Mouse (Mus musculus) hindbrain, embryonic 12.5 days (tissue): ENCODE measurements around the gene Rarb. TPM values are rescaled to one million over a fixed set of nuclear protein-coding genes. Genes with fewer than 3 reads are reported as not detected.

Experiments
- ATAC-seq: fragments of 200-750 bp; cut with Nextera tagmentation; 2 replicates; pipeline ENCODE4 v1.8.0; 2017; ENCODE audit warnings: moderate TSS enrichment; ENCODE audit not compliant: low FRiP score
- H3K27ac ChIP-seq: fragments of 300-500 bp; sonication (generic); 2 replicates; pipeline ENCODE4 v1.5.1; 2016; ENCODE audit warnings: mild to moderate bottlenecking
- H3K27me3 ChIP-seq: fragments of 300-500 bp; sonication (generic); 2 replicates; pipeline ENCODE4 v1.6.1; 2016; ENCODE audit warnings: mild to moderate bottlenecking
- H3K36me3 ChIP-seq: fragments of 300-500 bp; sonication (generic); 2 replicates; pipeline ENCODE4 v1.6.1; 2016; ENCODE audit warnings: mild to moderate bottlenecking
- H3K4me1 ChIP-seq: fragments of 300-500 bp; sonication (generic); 2 replicates; pipeline ENCODE4 v1.6.1; 2016
- H3K4me2 ChIP-seq: fragments of 300-500 bp; sonication (generic); replicated peaks from 2 replicates; pipeline ENCODE4 v1.6.1; 2016; ENCODE audit warnings: mild to moderate bottlenecking
- H3K4me3 ChIP-seq: fragments of 300-500 bp; sonication (generic); 2 replicates; pipeline ENCODE4 v1.5.1; 2016; ENCODE audit warnings: mild to moderate bottlenecking
- H3K9ac ChIP-seq: fragments of 300-500 bp; sonication (generic); 2 replicates; pipeline ENCODE4 v1.6.1; 2016; ENCODE audit warnings: mild to moderate bottlenecking, moderate library complexity
- H3K9me3 ChIP-seq: fragments of 300-500 bp; sonication (generic); replicated peaks from 2 replicates; pipeline ENCODE4 v1.6.1; 2016; ENCODE audit warnings: mild to moderate bottlenecking
- WGBS: fragments of 180-500 bp; shearing (Covaris S2); methylation state at CpG from one replicate; pipeline ENCODE4 v1.1.7; 2016; 5-methylcytosine and 5-hydroxymethylcytosine counted together
- polyA plus RNA-seq: library from polyadenylated mRNA; unstranded; fragments of >200 nt; fragmentation: Nextera tagmentation; extraction: Ambion mirVana; gene quantifications from 2 replicates; pipeline ENCODE4 v1.2.1, GENCODE M21; 2016

Rarb gene
- polyA plus RNA-seq, 1 experiment from 2014 or later, result 22.8 TPM

DNA sequence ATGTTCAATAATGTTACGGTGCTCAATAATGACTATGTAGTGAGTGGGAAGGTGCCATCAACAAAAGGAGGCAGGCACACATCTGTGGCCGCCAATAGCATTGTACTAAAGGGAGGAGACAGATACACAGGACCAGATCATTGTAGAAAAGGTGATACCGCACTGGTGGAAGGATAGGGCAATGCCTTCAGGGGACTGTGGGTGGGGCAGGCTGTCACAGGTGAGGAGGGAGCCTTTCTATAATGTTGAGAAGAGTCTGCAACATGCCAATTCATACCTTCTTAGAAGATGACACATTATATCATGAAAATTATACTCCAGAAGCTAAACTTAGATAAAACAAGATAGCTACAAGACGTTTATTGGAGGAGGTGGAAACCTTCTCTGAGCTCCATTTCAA, 381.6 kb downstream of the Rarb start:
- Histone ChIP-seq H3K27me3 (no peaks in the 10 kb centered on the region), H3K27ac (no peak overlapping the region), H3K4me3 (no peak overlapping the region), H3K9me3 (no peaks in the 10 kb centered on the region), H3K4me2 (no peak overlapping the region), H3K9ac (no peak overlapping the region), H3K4me1 (peaks cover 4% of the 10 kb centered on the region; the same call in 1 of the 2 replicates), H3K36me3 (peaks cover 15% of the 10 kb centered on the region)
- 92% methylated on average over 4 of the region's 4 CpGs for WGBS
- no peak for ATAC-seq

DNA sequence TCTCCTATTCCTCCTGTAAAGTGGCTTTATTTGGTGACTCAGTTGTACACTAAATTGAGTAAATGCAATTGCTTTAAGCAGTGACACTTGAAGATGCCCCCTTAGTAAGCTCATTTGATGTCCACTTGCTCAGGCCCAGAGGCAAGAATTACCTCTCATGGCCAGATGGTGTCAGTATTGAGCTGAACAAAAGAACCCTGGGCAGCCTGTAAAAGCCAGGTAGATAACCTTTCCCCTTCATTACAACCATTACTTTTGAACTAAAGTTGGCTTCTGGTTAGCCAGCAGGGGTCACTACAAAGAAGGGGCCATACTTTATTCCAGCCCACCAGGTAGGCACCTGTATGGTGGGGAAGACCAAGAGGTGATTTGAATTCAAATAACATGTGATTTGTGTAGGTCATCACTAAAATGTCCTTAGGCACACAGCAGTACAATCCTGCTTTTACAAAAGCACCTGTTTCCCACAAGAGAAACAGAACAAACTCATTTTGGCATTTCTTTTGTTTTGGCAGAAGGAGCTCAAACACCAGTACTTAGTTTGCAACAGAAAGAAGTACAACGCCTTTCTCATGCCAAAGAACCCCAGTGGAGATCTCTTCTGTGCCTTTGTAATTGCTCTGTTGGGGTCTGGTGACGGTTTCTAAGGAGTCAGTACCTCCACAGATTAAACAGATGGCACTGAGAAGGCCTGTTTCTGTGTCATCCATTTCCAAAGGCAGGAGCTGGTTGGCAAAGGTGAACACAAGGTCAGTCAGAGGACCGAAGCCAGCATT, 384.4 kb downstream of the Rarb start:
- H3K4me2 ChIP-seq, result no peak overlapping the region
- no peak overlapping the region for H3K4me3 ChIP-seq
- H3K27ac ChIP-seq, result no peak overlapping the region; the same call in 1 of the 2 replicates
- no peaks in the 10 kb centered on the region for H3K9me3 ChIP-seq
- H3K9ac ChIP-seq, result no peak overlapping the region
- peaks cover under 1% of the 10 kb centered on the region; the same call in 1 of the 2 replicates for H3K4me1 ChIP-seq
- no peaks in the 10 kb centered on the region for H3K27me3 ChIP-seq
- peak; percentile 41 for ATAC-seq
- 35% methylated on average over 3 of the region's 3 CpGs for WGBS
- peaks cover 33% of the 10 kb centered on the region for H3K36me3 ChIP-seq

DNA sequence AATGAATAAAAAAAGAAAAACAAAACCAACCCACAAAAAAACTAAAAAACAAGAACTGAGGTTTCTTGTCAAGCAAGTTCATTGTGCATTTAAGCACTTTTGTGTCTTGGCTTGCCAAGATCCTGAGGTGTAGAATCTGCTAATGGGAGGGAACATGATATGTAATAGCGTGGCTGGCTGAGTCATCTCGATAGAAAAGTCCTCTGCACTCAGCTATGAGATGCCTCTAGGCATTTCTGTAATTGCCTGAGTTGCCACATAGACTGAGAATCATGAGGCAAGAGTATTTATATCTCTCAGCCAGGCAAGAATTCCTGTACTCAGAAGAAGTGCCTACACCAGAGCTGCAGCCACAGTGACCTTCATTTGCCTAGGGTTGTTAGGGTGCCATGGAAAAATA, 385.8 kb downstream of the Rarb start:
- no peak overlapping the region for H3K4me3 ChIP-seq
- no peak for ATAC-seq
- H3K27ac ChIP-seq, result no peak overlapping the region
- no peaks in the 10 kb centered on the region for H3K27me3 ChIP-seq
- 79% methylated on average over 2 of the region's 2 CpGs for WGBS
- no peak overlapping the region for H3K9ac ChIP-seq
- H3K36me3 ChIP-seq, result peaks cover 37% of the 10 kb centered on the region
- no peak overlapping the region for H3K4me2 ChIP-seq
- no peaks in the 10 kb centered on the region for H3K9me3 ChIP-seq
- H3K4me1 ChIP-seq, result no peaks in the 10 kb centered on the region

DNA sequence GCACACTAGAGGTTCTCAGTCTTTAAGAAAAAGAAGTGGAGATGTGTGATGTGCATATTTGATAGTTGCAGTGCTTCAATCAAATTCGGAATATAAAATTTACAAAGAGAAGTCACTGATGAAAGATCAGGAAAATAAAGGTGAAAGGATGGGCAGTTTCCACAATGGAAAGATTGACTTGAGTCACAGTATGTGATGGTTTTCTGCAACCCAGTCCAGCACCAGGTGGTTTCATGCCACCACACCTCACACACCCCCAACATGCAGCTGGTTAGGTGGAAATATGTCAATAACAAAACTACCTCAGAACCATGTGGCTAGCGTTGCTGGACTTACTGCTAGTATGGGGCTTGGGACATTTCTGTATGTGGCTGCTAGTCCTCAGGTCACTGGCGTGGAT, 386.4 kb downstream of the Rarb start:
- no peaks in the 10 kb centered on the region for H3K9me3 ChIP-seq
- H3K27me3 ChIP-seq, result no peaks in the 10 kb centered on the region
- no peak overlapping the region for H3K4me2 ChIP-seq
- peaks cover 38% of the 10 kb centered on the region for H3K36me3 ChIP-seq
- no peak overlapping the region for H3K4me3 ChIP-seq
- WGBS, result 95% methylated on average over 3 of the region's 3 CpGs
- H3K27ac ChIP-seq, result no peak overlapping the region
- ATAC-seq, result no peak
- H3K9ac ChIP-seq, result no peak overlapping the region
- no peaks in the 10 kb centered on the region for H3K4me1 ChIP-seq

DNA sequence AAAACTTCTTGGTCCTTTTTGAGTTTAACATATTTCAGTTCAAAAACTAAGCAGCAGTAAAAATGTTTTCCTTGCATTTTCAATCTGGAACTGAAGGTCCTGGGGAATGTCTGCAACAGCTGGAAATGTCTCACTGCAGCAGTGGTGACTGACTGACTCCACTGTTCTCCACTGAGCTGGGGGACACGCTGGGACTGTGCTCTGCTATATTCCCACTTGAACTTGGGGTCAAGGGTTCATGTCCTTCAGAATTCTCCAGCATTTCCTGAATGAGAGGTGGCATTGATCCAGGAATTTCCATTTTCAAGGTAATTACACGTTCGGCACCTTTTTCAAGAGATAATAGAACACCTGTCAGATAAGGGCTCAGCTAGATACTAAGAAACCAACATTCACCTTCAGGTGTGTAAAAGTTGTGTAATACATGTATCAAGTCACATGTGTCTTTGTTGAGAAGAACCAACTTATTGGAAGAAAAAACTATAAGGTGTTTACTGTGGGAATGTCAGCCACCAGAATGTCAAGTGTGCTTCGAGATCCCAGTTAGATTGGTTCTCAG, 386.9 kb downstream of the Rarb start:
- no peak overlapping the region for H3K4me2 ChIP-seq
- peaks cover 36% of the 10 kb centered on the region for H3K36me3 ChIP-seq
- H3K9ac ChIP-seq, result no peak overlapping the region
- no peaks in the 10 kb centered on the region for H3K27me3 ChIP-seq
- no peak overlapping the region; the same call in 1 of the 2 replicates for H3K27ac ChIP-seq
- H3K4me3 ChIP-seq, result no peak overlapping the region
- 74% methylated on average over 4 of the region's 4 CpGs for WGBS
- H3K9me3 ChIP-seq, result no peaks in the 10 kb centered on the region
- no peak for ATAC-seq
- no peaks in the 10 kb centered on the region for H3K4me1 ChIP-seq

DNA sequence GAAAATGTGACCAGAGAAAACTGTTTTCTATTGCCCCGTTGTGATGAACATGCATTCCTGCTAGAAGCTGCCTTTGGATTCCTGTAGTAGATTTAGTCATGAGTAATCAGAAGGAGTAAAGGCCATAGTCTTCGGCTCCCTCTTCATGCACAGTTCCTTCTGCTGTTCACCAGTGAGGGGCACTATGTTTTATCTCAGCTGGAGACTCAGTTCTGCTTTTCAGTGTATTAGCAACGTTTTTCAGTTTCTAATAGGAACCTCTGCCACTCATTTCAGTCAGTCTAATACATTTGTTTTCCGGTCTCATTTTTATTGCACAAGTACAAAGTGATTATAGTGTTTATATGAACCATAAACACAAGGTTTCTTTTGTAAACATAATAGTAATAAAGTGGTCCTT, 391.4 kb downstream of the Rarb start:
- H3K4me3 ChIP-seq, result no peak overlapping the region
- H3K4me2 ChIP-seq, result no peak overlapping the region
- no peak for ATAC-seq
- 83% methylated on average over 4 of the region's 4 CpGs for WGBS
- H3K4me1 ChIP-seq, result no peaks in the 10 kb centered on the region
- no peak overlapping the region for H3K9ac ChIP-seq
- no peaks in the 10 kb centered on the region for H3K27me3 ChIP-seq
- no peaks in the 10 kb centered on the region for H3K9me3 ChIP-seq
- H3K36me3 ChIP-seq, result peaks cover 46% of the 10 kb centered on the region
- no peak overlapping the region for H3K27ac ChIP-seq

DNA sequence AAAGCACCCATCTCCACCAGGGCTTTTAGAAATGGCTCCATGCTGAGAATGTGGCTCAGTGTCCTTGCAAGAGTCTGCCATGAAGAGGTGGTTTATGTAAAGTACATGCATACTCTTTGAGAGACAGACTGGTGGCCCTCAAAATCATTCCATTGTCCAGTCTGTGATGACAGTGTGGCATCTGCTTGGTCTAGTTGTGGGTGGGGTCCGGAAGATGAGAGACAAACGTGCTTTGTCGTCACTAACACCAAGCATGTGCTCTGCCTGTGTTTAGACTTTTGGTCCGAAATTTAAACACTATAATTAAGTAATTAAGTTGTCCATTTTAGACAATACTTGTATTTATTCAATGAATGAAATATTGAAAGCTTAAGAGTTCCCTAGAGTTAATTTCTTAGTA, 404.8 kb downstream of the Rarb start:
- Histone ChIP-seq H3K9me3 (no peaks in the 10 kb centered on the region), H3K36me3 (peaks cover 34% of the 10 kb centered on the region), H3K4me2 (no peak overlapping the region), H3K9ac (no peak overlapping the region), H3K27me3 (no peaks in the 10 kb centered on the region), H3K4me1 (no peaks in the 10 kb centered on the region), H3K4me3 (no peak overlapping the region), H3K27ac (no peak overlapping the region)
- WGBS, result 87% methylated on average over 4 of the region's 4 CpGs
- ATAC-seq, result no peak

DNA sequence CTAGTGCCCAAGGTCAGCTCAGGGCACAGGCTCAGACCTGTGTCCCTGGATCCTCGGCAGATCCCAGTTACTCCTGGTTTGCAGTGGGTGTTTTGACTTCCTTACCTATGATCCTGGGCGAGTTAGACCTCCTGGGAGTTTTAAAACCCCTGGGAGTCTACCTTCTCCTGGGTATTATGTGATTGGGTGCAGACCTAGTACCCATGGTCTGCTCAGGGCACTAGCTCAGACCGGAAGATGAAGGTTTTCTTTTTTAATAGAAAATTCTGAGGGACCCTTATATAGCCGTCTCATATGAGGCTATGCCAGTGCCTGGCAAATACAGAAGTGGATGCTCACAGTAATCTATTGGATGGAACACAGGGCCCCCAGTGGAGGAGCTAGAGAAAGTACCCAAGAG, 413.8 kb downstream of the Rarb start:
- Histone ChIP-seq H3K27me3 (no peaks in the 10 kb centered on the region), H3K27ac (no peak overlapping the region), H3K4me2 (no peak overlapping the region), H3K36me3 (peaks cover 24% of the 10 kb centered on the region), H3K9me3 (no peaks in the 10 kb centered on the region), H3K4me3 (no peak overlapping the region), H3K4me1 (no peaks in the 10 kb centered on the region), H3K9ac (no peak overlapping the region)
- 93% methylated on average over 4 of the region's 4 CpGs for WGBS
- ATAC-seq, result no peak

DNA sequence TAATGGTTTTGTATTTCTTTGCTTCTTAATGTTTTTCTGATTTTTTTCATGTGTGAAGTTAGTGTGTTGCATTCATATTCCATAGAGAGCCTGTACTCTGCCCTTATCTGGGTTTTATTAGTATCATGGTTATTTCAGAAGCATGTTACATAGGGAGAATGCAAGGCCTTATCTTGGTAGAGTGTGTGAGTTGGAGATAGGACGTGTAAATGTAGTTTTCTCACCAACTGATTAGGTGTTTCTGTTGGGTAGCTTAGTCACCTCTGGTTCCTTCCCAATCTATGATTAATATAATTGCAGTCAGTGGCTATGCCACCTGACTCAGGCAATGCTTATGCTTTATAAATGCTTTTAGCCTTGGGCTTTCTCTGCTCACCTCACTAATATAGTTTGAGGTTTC, 434.2 kb downstream of the Rarb start:
- Histone ChIP-seq H3K9me3 (no peaks in the 10 kb centered on the region), H3K4me1 (peaks cover 7% of the 10 kb centered on the region; the same call in 1 of the 2 replicates), H3K4me3 (no peak overlapping the region), H3K9ac (no peak overlapping the region), H3K36me3 (no peaks in the 10 kb centered on the region), H3K27ac (no peak overlapping the region), H3K27me3 (no peaks in the 10 kb centered on the region), H3K4me2 (no peak overlapping the region)
- ATAC-seq, result no peak
- 69% methylated on average over 1 of the region's 1 CpGs for WGBS
